Mouse (Mus musculus): ENCODE measurements around the gene Slc27a1.

DNA sequence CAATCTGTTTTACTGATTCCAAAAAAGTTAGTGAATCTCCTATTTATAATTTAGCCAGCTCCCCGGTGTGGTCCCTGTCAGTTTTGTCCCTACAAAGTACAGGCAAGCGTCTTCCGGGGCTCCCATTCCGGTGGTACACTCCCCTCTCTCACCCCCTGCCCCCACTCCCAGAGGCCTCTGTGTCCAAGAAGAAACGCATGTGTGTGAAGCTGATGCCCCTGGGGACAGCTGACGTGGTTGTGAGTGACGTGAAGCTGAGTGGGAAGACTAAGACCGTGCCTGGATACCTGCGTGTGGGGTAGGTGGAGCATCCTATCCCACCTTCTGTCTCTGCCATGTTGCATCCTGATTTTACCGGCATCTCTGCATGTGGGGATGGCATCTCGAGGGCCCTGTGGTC is 23.6 kb upstream of the Slc27a1 start:
- TF ChIP-seq CTCF (IDR thresholded peaks at IDR 0.05; ENCODE audit: low read depth, low read length), result no peak
- no peak for TF ChIP-seq POLR2A (IDR thresholded peaks at IDR 0.05; ENCODE audit: borderline replicate concordance, low read depth, low read length)

Measured in bone marrow macrophage, adult 2 months (primary cell).